In genomic region chr6:140546095-140546494, GRCm38 (mm10) we compare ENCODE assay signal across 16 mouse cellular contexts.
A peak's percentile ranks its signal among the peaks of the same experiment; 100 is the strongest.
DNase-seq lines count a peak whose midpoint lies in the region; ATAC-seq lines count a peak whose summit lies in the region.
"Had no signal": no experiment of that assay in that cellular context is flagged by ENCODE, and none has a peak within 500 bp of the region (broad histone marks: within the 10 kb centered on the region; RNA-seq: fewer than 3 reads in every experiment).

No protein-coding gene starts in this region.

- H3K4me1 ChIP-seq in heart, embryonic 10.5 days: peaks cover 26% of the 10 kb centered on the region
- H3K4me1 ChIP-seq in intestine, embryonic 15.5 days (replicated peaks): 0 out of 2 replicates have a peak, but pooled peaks cover 4% of the 10 kb centered on the region
- peaks cover 22% of the 10 kb centered on the region for H3K4me1 ChIP-seq in stomach, embryonic 16.5 days (ENCODE audit: control insufficient read depth, insufficient read depth, low read length)

- no peaks in the 10 kb centered on the region for H3K27me3 ChIP-seq in heart, embryonic 10.5 days (ENCODE audit: insufficient read depth, poor library complexity, severe bottlenecking)
- H3K27me3 ChIP-seq in intestine, embryonic 15.5 days (replicated peaks): no peaks in the 10 kb centered on the region
- no peaks in the 10 kb centered on the region for H3K27me3 ChIP-seq in stomach, embryonic 16.5 days (ENCODE audit: control insufficient read depth, insufficient read depth, low read length)
- H3K27me3 ChIP-seq: kidney, embryonic 15.5 days; lung, embryonic 15.5 days; neural tube, embryonic 12.5 days had no signal

- H3K27ac ChIP-seq in heart, embryonic 10.5 days: peak overlapping the region; percentile 74; the same call in 1 of the 2 replicates
- H3K27ac ChIP-seq in intestine, embryonic 15.5 days: peak overlapping the region; percentile 8; the same call in 1 of the 2 replicates
- peak overlapping the region; percentile 21; the same call in 1 of the 2 replicates for H3K27ac ChIP-seq in stomach, embryonic 16.5 days (ENCODE audit: low read length)
- H3K27ac ChIP-seq: hindbrain, embryonic 10.5 days; kidney, embryonic 15.5 days; lung, embryonic 15.5 days; midbrain, embryonic 10.5 days; neural tube, embryonic 12.5 days had no signal

- no peak for DNase-seq in heart, embryonic 10.5 days (ENCODE audit: low spot score)
- DNase-seq in heart, adult 8-10 months (ENCODE audit: low spot score): no peak
- DNase-seq in CD4-positive, CD25-positive, alpha-beta regulatory T cell, adult 2 months (ENCODE audit: low read depth, low spot score): peak; percentile 54
- no peak for DNase-seq in cerebellum, postnatal 4 days (ENCODE audit: low spot score in 2 of 2)
- DNase-seq in urinary bladder, adult 18-20 months (ENCODE audit: low spot score in 2 of 2): no peak
- DNase-seq in right cerebral cortex, postnatal 25 days: no peak
- DNase-seq: B cell, adult 2 months; cerebellum, adult 11 months; right cerebral cortex, adult 18-20 months had no signal

- no peaks in the 10 kb centered on the region for H3K9me3 ChIP-seq in heart, embryonic 10.5 days
- no peaks in the 10 kb centered on the region for H3K9me3 ChIP-seq in intestine, embryonic 15.5 days
- H3K9me3 ChIP-seq in stomach, embryonic 16.5 days (replicated peaks; ENCODE audit: control insufficient read depth, low read length): no peaks in the 10 kb centered on the region
- H3K9me3 ChIP-seq: hindbrain, embryonic 10.5 days; kidney, embryonic 15.5 days; lung, embryonic 15.5 days; midbrain, embryonic 10.5 days; neural tube, embryonic 12.5 days had no signal

- H3K36me3 ChIP-seq in heart, embryonic 10.5 days: peaks cover 24% of the 10 kb centered on the region
- H3K36me3 ChIP-seq in intestine, embryonic 15.5 days: peaks cover 13% of the 10 kb centered on the region
- H3K36me3 ChIP-seq in stomach, embryonic 16.5 days (ENCODE audit: control insufficient read depth, insufficient read depth, low read length): peaks cover 17% of the 10 kb centered on the region

- H3K9ac ChIP-seq in intestine, embryonic 15.5 days: no peak overlapping the region
- no peak overlapping the region for H3K9ac ChIP-seq in stomach, embryonic 16.5 days (ENCODE audit: low read length)
- H3K9ac ChIP-seq: kidney, embryonic 15.5 days; lung, embryonic 15.5 days; neural tube, embryonic 12.5 days had no signal

- 77% methylated on average over 8 of the region's 8 CpGs for WGBS in heart, embryonic 10.5 days
- 71% methylated on average over 8 of the region's 8 CpGs for WGBS in intestine, embryonic 15.5 days
- WGBS in stomach, embryonic 16.5 days: 77% methylated on average over 8 of the region's 8 CpGs

- 0 out of 2 replicates have a peak overlapping the region, but pooled peaks have one; percentile 22 for H3K4me3 ChIP-seq in heart, embryonic 10.5 days
- H3K4me3 ChIP-seq in intestine, embryonic 15.5 days (replicated peaks): no peak overlapping the region
- no peak overlapping the region for H3K4me3 ChIP-seq in stomach, embryonic 16.5 days (replicated peaks; ENCODE audit: low read length)
- H3K4me3 ChIP-seq: hindbrain, embryonic 10.5 days; kidney, embryonic 15.5 days; lung, embryonic 15.5 days; midbrain, embryonic 10.5 days; neural tube, embryonic 12.5 days had no signal

- H3K4me2 ChIP-seq in intestine, embryonic 15.5 days (replicated peaks): no peak overlapping the region
- no peak overlapping the region for H3K4me2 ChIP-seq in stomach, embryonic 16.5 days (ENCODE audit: low read depth, low read length)
- H3K4me2 ChIP-seq: kidney, embryonic 15.5 days; lung, embryonic 15.5 days; neural tube, embryonic 12.5 days had no signal

- peak; percentile 12 for ATAC-seq in intestine, embryonic 15.5 days
- ATAC-seq in stomach, embryonic 16.5 days (ENCODE audit: insufficient read depth, low FRiP score): no peak

Comparison
In these comparisons a context has a peak if more than half of its experiments do, and no peak if none do; other contexts are left out.
1. H3K27ac ChIP-seq: peak in every context shown above with its lines; median percentile 74 in heart, embryonic 10.5 days; 21 in stomach, embryonic 16.5 days; 8 in intestine, embryonic 15.5 days.